Mouse (Mus musculus) forebrain, embryonic 13.5 days (tissue): Measurements from ENCODE around the gene Sipa1. TPM values are rescaled to one million over a fixed set of nuclear protein-coding genes. Genes with fewer than 3 reads are reported as not detected.

Experiments
- ATAC-seq: fragments of 200-750 bp; cut with Nextera tagmentation; 2 replicates; pipeline ENCODE4 v1.8.0; 2017
- H3K27ac ChIP-seq: fragments of 300-500 bp; sonication (generic); 2 replicates; pipeline ENCODE4 v1.5.1; 2015; ENCODE audit warnings: inconsistent platforms, mild to moderate bottlenecking, moderate library complexity
- H3K27me3 ChIP-seq: fragments of 300-500 bp; sonication (generic); 2 replicates; pipeline ENCODE4 v1.6.1; 2015; ENCODE audit warnings: mild to moderate bottlenecking, inconsistent platforms
- H3K36me3 ChIP-seq: fragments of 300-500 bp; sonication (generic); 2 replicates; pipeline ENCODE4 v1.6.1; 2015; ENCODE audit warnings: mild to moderate bottlenecking, inconsistent platforms; ENCODE audit not compliant: poor library complexity, severe bottlenecking
- H3K4me1 ChIP-seq: fragments of 300-500 bp; sonication (generic); 2 replicates; pipeline ENCODE4 v1.6.1; 2015; ENCODE audit warnings: inconsistent platforms
- H3K4me2 ChIP-seq: fragments of 300-500 bp; sonication (generic); 2 replicates; pipeline ENCODE4 v1.6.1; 2015; ENCODE audit warnings: inconsistent platforms, mild to moderate bottlenecking, moderate library complexity
- H3K4me3 ChIP-seq: fragments of 300-500 bp; sonication (generic); 2 replicates; pipeline ENCODE4 v1.5.1; 2015; ENCODE audit warnings: mild to moderate bottlenecking, inconsistent platforms
- H3K9ac ChIP-seq: fragments of 300-500 bp; sonication (generic); 2 replicates; pipeline ENCODE4 v1.6.1; 2015; ENCODE audit warnings: mild to moderate bottlenecking, inconsistent platforms
- H3K9me3 ChIP-seq: fragments of 300-500 bp; sonication (generic); replicated peaks from 2 replicates; pipeline ENCODE4 v1.6.1; 2016; ENCODE audit warnings: inconsistent platforms
- WGBS: fragments of 180-500 bp; shearing (Covaris S2); methylation state at CpG from one replicate; pipeline ENCODE4 v1.1.7; 2015; 5-methylcytosine and 5-hydroxymethylcytosine counted together
- polyA plus RNA-seq: library from polyadenylated mRNA; unstranded; fragments of >200 nt; fragmentation: Nextera tagmentation; extraction: Ambion mirVana; gene quantifications from 2 replicates; pipeline ENCODE4 v1.2.1, GENCODE M21; 2015

Sipa1 gene
- polyA plus RNA-seq, 1 experiment from 2014 or later: 9.4 TPM

- Histone ChIP-seq H3K27me3 (no peaks in the 10 kb centered on the region), H3K36me3 (peaks cover 38% of the 10 kb centered on the region), H3K9me3 (no peaks in the 10 kb centered on the region), H3K4me1 (peaks cover 26% of the 10 kb centered on the region), H3K4me3 (peak within 1 kb of the TSS; percentile 81), H3K4me2 (peak within 1 kb of the TSS; percentile 84), H3K27ac (peak within 1 kb of the TSS; percentile 92), H3K9ac (peak within 1 kb of the TSS; percentile 81)
- WGBS: under 1% methylated on average over 106 of the region's 109 CpGs
- peak; percentile 88 for ATAC-seq
Measured at GRCm38 (mm10) chr19:5637069-5638047, 26.1 kb downstream of the Sipa1 start, which contains the start of gene Rela. TSS of gene Rela (plus strand) at chr19:5637483.

GRCm38 (mm10) chr19:5636571-5637041, 26.9 kb downstream of the Sipa1 start:
- Histone ChIP-seq H3K9ac (peak overlapping the region; percentile 81), H3K4me3 (peak overlapping the region; percentile 81), H3K36me3 (peaks cover 30% of the 10 kb centered on the region), H3K9me3 (no peaks in the 10 kb centered on the region), H3K27ac (peak overlapping the region; percentile 92), H3K27me3 (no peaks in the 10 kb centered on the region), H3K4me2 (peak overlapping the region; percentile 84), H3K4me1 (peaks cover 26% of the 10 kb centered on the region)
- 39% methylated on average over 12 of the region's 12 CpGs for whole genome bisulfite sequencing
- no peak; the same call in 1 of the 2 replicates for ATAC-seq

GRCm38 (mm10) chr19:5636036-5636570, 27.4 kb downstream of the Sipa1 start:
- peaks cover 25% of the 10 kb centered on the region for H3K36me3 ChIP-seq
- ATAC-seq: no peak
- WGBS: 80% methylated on average over 7 of the region's 7 CpGs
- H3K4me3 ChIP-seq: no peak overlapping the region
- no peak overlapping the region for H3K27ac ChIP-seq
- peak overlapping the region; percentile 84; the same call in 1 of the 2 replicates for H3K4me2 ChIP-seq
- H3K9me3 ChIP-seq: no peaks in the 10 kb centered on the region
- no peaks in the 10 kb centered on the region for H3K27me3 ChIP-seq
- H3K4me1 ChIP-seq: peaks cover 26% of the 10 kb centered on the region
- no peak overlapping the region for H3K9ac ChIP-seq

- Histone ChIP-seq H3K27me3 (no peaks in the 10 kb centered on the region), H3K36me3 (no peaks in the 10 kb centered on the region), H3K4me3 (no peak overlapping the region), H3K27ac (no peak overlapping the region), H3K4me2 (no peak overlapping the region), H3K9me3 (no peaks in the 10 kb centered on the region), H3K9ac (no peak overlapping the region), H3K4me1 (peaks cover 11% of the 10 kb centered on the region)
- WGBS: 80% methylated on average over 9 of the region's 9 CpGs
- ATAC-seq: no peak
Measured at GRCm38 (mm10) chr19:5632120-5632519, 31.4 kb downstream of the Sipa1 start.

- Histone ChIP-seq H3K4me3 (no peak overlapping the region), H3K36me3 (no peaks in the 10 kb centered on the region), H3K27ac (no peak overlapping the region), H3K9ac (no peak overlapping the region), H3K27me3 (no peaks in the 10 kb centered on the region), H3K9me3 (no peaks in the 10 kb centered on the region), H3K4me1 (no peaks in the 10 kb centered on the region), H3K4me2 (no peak overlapping the region)
- no peak for ATAC-seq
Measured at GRCm38 (mm10) chr19:5629907-5630306, 33.6 kb downstream of the Sipa1 start.

GRCm38 (mm10) chr19:5625311-5625710, 38.2 kb downstream of the Sipa1 start:
- 83% methylated on average over 8 of the region's 8 CpGs for WGBS

GRCm38 (mm10) chr19:5621884-5622283, 41.6 kb downstream of the Sipa1 start:
- Histone ChIP-seq H3K4me2 (no peak overlapping the region), H3K9me3 (no peaks in the 10 kb centered on the region), H3K27ac (no peak overlapping the region), H3K4me1 (no peaks in the 10 kb centered on the region), H3K27me3 (0 out of 2 replicates have a peak, but pooled peaks cover 3% of the 10 kb centered on the region), H3K36me3 (no peaks in the 10 kb centered on the region), H3K4me3 (no peak overlapping the region), H3K9ac (no peak overlapping the region)
- ATAC-seq: no peak
- 92% methylated on average over 5 of the region's 5 CpGs for WGBS

More at GRCm38 (mm10) chr19:5625311-5625710, 38.2 kb downstream of the Sipa1 start:
- Histone ChIP-seq H3K36me3 (no peaks in the 10 kb centered on the region), H3K4me2 (no peak overlapping the region), H3K27me3 (no peaks in the 10 kb centered on the region), H3K9ac (no peak overlapping the region), H3K9me3 (no peaks in the 10 kb centered on the region), H3K4me1 (no peaks in the 10 kb centered on the region), H3K4me3 (no peak overlapping the region), H3K27ac (no peak overlapping the region)
- no peak for ATAC-seq

GRCm38 (mm10) chr19:5620007-5620406, 43.5 kb downstream of the Sipa1 start:
- ATAC-seq: no peak
- Histone ChIP-seq H3K4me2 (no peak overlapping the region), H3K9ac (no peak overlapping the region), H3K4me3 (no peak overlapping the region), H3K27ac (no peak overlapping the region), H3K27me3 (0 out of 2 replicates have a peak, but pooled peaks cover 3% of the 10 kb centered on the region), H3K9me3 (no peaks in the 10 kb centered on the region), H3K4me1 (0 out of 2 replicates have a peak, but pooled peaks cover 5% of the 10 kb centered on the region), H3K36me3 (no peaks in the 10 kb centered on the region)
- WGBS: 85% methylated on average over 4 of the region's 4 CpGs

- no peaks in the 10 kb centered on the region for H3K36me3 ChIP-seq
- no peak overlapping the region for H3K9ac ChIP-seq
- peaks cover 14% of the 10 kb centered on the region for H3K4me1 ChIP-seq
- no peak overlapping the region for H3K27ac ChIP-seq
- H3K4me3 ChIP-seq: no peak overlapping the region
- H3K4me2 ChIP-seq: no peak overlapping the region
- H3K9me3 ChIP-seq: no peaks in the 10 kb centered on the region
- WGBS: 66% methylated on average over 2 of the region's 2 CpGs
- H3K27me3 ChIP-seq: 0 out of 2 replicates have a peak, but pooled peaks cover 3% of the 10 kb centered on the region
- ATAC-seq: no peak
Measured at GRCm38 (mm10) chr19:5614953-5615352, 48.6 kb downstream of the Sipa1 start.

- no peak for ATAC-seq
- H3K27me3 ChIP-seq: 0 out of 2 replicates have a peak, but pooled peaks cover 3% of the 10 kb centered on the region
- no peak overlapping the region for H3K4me2 ChIP-seq
- no peaks in the 10 kb centered on the region for H3K9me3 ChIP-seq
- H3K4me3 ChIP-seq: no peak overlapping the region
- peaks cover 29% of the 10 kb centered on the region for H3K4me1 ChIP-seq
- whole genome bisulfite sequencing: 76% methylated on average over 3 of the region's 3 CpGs
- peaks cover 11% of the 10 kb centered on the region for H3K36me3 ChIP-seq
- H3K9ac ChIP-seq: no peak overlapping the region
- no peak overlapping the region for H3K27ac ChIP-seq
Measured at GRCm38 (mm10) chr19:5612762-5613411, 50.6 kb downstream of the Sipa1 start.

GRCm38 (mm10) chr19:5611973-5612372, 51.5 kb downstream of the Sipa1 start:
- WGBS: 74% methylated on average over 1 of the region's 1 CpGs
- Histone ChIP-seq H3K4me1 (peaks cover 29% of the 10 kb centered on the region), H3K36me3 (peaks cover 20% of the 10 kb centered on the region), H3K9me3 (no peaks in the 10 kb centered on the region), H3K4me2 (no peak overlapping the region), H3K27me3 (no peaks in the 10 kb centered on the region), H3K4me3 (no peak overlapping the region), H3K27ac (no peak overlapping the region), H3K9ac (no peak overlapping the region)
- ATAC-seq: no peak
